Mouse (Mus musculus) lung, adult 18-20 months (tissue): ENCODE data around the gene Txndc5.

Experiments
- DNase-seq, 2 experiments: peaks; one replicate each; pipeline ENCODE4 v3.0.0; 2022; ENCODE audit warnings: mixed read lengths in 2 of 2

Gene Txndc5

DNA sequence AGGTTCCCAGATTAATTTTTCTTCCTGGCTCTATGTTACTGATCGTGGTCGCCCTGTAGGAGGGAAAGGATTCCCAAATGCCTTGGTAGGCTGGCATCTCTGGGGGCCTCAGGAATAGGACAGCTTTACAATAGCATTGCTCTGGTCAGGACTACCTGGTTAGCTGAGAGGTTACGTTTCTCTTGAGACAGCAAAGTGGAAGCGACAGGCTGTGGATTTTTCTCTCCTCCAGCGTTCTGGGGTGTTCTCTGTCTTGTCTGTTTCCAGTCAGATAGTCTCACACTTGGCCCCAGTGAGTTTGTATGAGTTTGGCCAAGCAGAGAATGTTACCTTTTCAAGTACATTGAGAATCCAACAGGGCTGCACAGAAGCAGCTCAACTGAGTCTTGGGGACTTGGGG lies 77.2 kb downstream of the Txndc5 start:
- no peak for DNase-seq
